Mouse (Mus musculus): ENCODE data around the gene Poln.

DNA sequence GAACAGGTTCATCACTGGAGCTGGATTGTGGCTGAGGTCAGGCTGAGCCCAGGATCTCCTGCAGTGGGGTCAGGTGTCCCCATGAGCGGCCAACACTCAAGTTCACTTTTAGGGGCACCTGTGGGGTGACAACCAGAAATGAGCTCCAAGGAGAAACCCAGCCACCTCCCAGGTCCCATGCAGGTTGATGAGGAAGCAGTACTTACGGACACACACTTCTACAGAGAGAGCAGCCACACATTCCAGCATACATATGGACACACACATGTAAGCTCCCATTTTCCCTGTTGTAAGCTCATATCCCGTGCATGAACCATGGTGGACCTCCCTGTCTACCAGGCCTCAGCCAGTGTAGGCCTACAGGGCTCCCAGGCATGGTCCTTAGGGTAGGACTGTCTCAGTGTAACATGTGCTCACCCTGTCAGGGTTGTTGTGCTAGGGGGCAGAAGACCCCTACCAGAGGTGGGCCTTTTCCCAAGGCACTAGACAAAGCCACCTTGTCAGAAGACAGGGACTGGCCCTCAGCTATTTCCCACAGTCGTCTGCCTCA is 161.8 kb downstream of the Poln start:
- TF ChIP-seq CTCF (IDR thresholded peaks at IDR 0.05; ENCODE audit: borderline replicate concordance, control insufficient read depth, extremely low read depth, insufficient read depth, low read length, poor library complexity), result no peak
- no peak for TF ChIP-seq POLR2A (IDR thresholded peaks at IDR 0.05; ENCODE audit: control insufficient read depth, extremely low read depth, insufficient read depth, low read length, poor library complexity)
